Comparison of ENCODE assay signal across 12 mouse cellular contexts in genomic region chr14:73599720-73600119, GRCm38 (mm10). TPM values are rescaled to one million over a fixed set of nuclear protein-coding genes. Genes with fewer than 3 reads are reported as not detected.
DNase-seq lines count a peak whose midpoint lies in the region; ATAC-seq and TF ChIP-seq lines count a peak whose summit lies in the region.
"Had no signal": no experiment of that assay in that cellular context is flagged by ENCODE, and none has a peak within 500 bp of the region (broad histone marks: within the 10 kb centered on the region; RNA-seq: fewer than 3 reads in every experiment).

No protein-coding gene starts in this region.

- peaks cover 72% of the 10 kb centered on the region for H3K36me3 ChIP-seq in limb, embryonic 13.5 days
- H3K36me3 ChIP-seq in limb, embryonic 10.5 days, result peaks cover 67% of the 10 kb centered on the region
- peaks cover 31% of the 10 kb centered on the region for H3K36me3 ChIP-seq in limb, embryonic 15.5 days
- peaks cover 63% of the 10 kb centered on the region for H3K36me3 ChIP-seq in hindbrain, embryonic 14.5 days (replicated peaks; ENCODE audit: control insufficient read depth, insufficient read depth)

- no peak overlapping the region for H3K4me3 ChIP-seq in limb, embryonic 13.5 days
- no peak overlapping the region for H3K4me3 ChIP-seq in limb, embryonic 10.5 days
- no peak overlapping the region for H3K4me3 ChIP-seq in limb, embryonic 15.5 days
- H3K4me3 ChIP-seq in hindbrain, embryonic 14.5 days (replicated peaks; ENCODE audit: low read length), result no peak overlapping the region
- H3K4me3 ChIP-seq in lung, adult 2 months (replicated peaks; ENCODE audit: extremely low read depth, low read depth, low read length), result no peak overlapping the region

- no peak for TF ChIP-seq CTCF in lung, adult 2 months (IDR thresholded peaks at IDR 0.05; ENCODE audit: insufficient read depth, low read length)

- H3K9me3 ChIP-seq in limb, embryonic 13.5 days, result peaks cover 6% of the 10 kb centered on the region; the same call in 1 of the 2 replicates
- no peaks in the 10 kb centered on the region for H3K9me3 ChIP-seq in limb, embryonic 10.5 days (replicated peaks)
- H3K9me3 ChIP-seq in limb, embryonic 15.5 days, result no peaks in the 10 kb centered on the region
- H3K9me3 ChIP-seq in hindbrain, embryonic 14.5 days (ENCODE audit: control insufficient read depth, low read length), result peaks cover 8% of the 10 kb centered on the region; the same call in 1 of the 2 replicates

- H3K27ac ChIP-seq in limb, embryonic 13.5 days, result no peak overlapping the region
- no peak overlapping the region for H3K27ac ChIP-seq in limb, embryonic 10.5 days
- 0 out of 2 replicates have a peak overlapping the region, but pooled peaks have one; percentile 38 for H3K27ac ChIP-seq in limb, embryonic 15.5 days
- H3K27ac ChIP-seq in hindbrain, embryonic 14.5 days, result no peak overlapping the region

- H3K4me2 ChIP-seq in limb, embryonic 13.5 days (replicated peaks), result no peak overlapping the region
- H3K4me2 ChIP-seq in limb, embryonic 15.5 days, result no peak overlapping the region
- no peak overlapping the region for H3K4me2 ChIP-seq in hindbrain, embryonic 14.5 days (replicated peaks)

- no peak overlapping the region for H3K9ac ChIP-seq in limb, embryonic 13.5 days
- H3K9ac ChIP-seq in limb, embryonic 15.5 days, result no peak overlapping the region
- no peak overlapping the region for H3K9ac ChIP-seq in hindbrain, embryonic 14.5 days

- DNase-seq in limb, embryonic 10.5 days (ENCODE audit: low spot score), result no peak
- peak; percentile 7 to 23 for DNase-seq in heart, adult 9 months (ENCODE audit: low spot score in 2 of 2)
- peak; percentile 91 for DNase-seq in skeletal muscle tissue, adult 2 months (ENCODE audit: low read depth, low spot score)
- no peak for DNase-seq in hindbrain, embryonic 14.5 days (ENCODE audit: low spot score)
- DNase-seq in ovary, postnatal 36 days (ENCODE audit: low spot score), result no peak
- no peak for DNase-seq in lung, adult 2 months
- DNase-seq: kidney, postnatal 25 days; right cerebral cortex, postnatal 25 days had no signal

- whole genome bisulfite sequencing in limb, embryonic 13.5 days, result 81% methylated on average over 8 of the region's 8 CpGs
- WGBS in limb, embryonic 10.5 days, result 93% methylated on average over 8 of the region's 8 CpGs
- WGBS in limb, embryonic 15.5 days, result 82% methylated on average over 8 of the region's 8 CpGs
- WGBS in hindbrain, embryonic 14.5 days, result 94% methylated on average over 8 of the region's 8 CpGs
- 69% methylated on average over 8 of the region's 8 CpGs for WGBS in lung, adult 2 months

- no peak for TF ChIP-seq POLR2A in lung, adult 2 months (IDR thresholded peaks at IDR 0.05; ENCODE audit: borderline replicate concordance, extremely low read depth, low read depth, low read length)

- no peaks in the 10 kb centered on the region for H3K27me3 ChIP-seq in limb, embryonic 13.5 days
- no peaks in the 10 kb centered on the region for H3K27me3 ChIP-seq in limb, embryonic 10.5 days (ENCODE audit: low read depth, poor library complexity, severe bottlenecking)
- no peaks in the 10 kb centered on the region for H3K27me3 ChIP-seq in limb, embryonic 15.5 days
- no peaks in the 10 kb centered on the region for H3K27me3 ChIP-seq in hindbrain, embryonic 14.5 days (ENCODE audit: control insufficient read depth, insufficient read depth, low read length)

- peak; percentile 67 for ATAC-seq in limb, embryonic 13.5 days (ENCODE audit: low FRiP score, low read depth)
- peak; percentile 63; the same call in 1 of the 2 replicates for ATAC-seq in limb, embryonic 15.5 days (ENCODE audit: insufficient number of reproducible peaks, low FRiP score, low TSS enrichment, low read depth)
- no peak for ATAC-seq in hindbrain, embryonic 14.5 days (ENCODE audit: low FRiP score)
- ATAC-seq: inflammation-experienced regulatory T-cells, adult 6 months; midbrain, embryonic 16.5 days had no signal

- H3K4me1 ChIP-seq in limb, embryonic 13.5 days, result no peaks in the 10 kb centered on the region
- H3K4me1 ChIP-seq in limb, embryonic 10.5 days, result no peaks in the 10 kb centered on the region
- H3K4me1 ChIP-seq in limb, embryonic 15.5 days, result no peaks in the 10 kb centered on the region
- no peaks in the 10 kb centered on the region for H3K4me1 ChIP-seq in hindbrain, embryonic 14.5 days (replicated peaks; ENCODE audit: control insufficient read depth, insufficient read depth, low read length)
- H3K4me1 ChIP-seq in lung, adult 2 months (ENCODE audit: control insufficient read depth, insufficient read depth, low read length), result no peaks in the 10 kb centered on the region

RNA-seq across cellular contexts. Expression of gene Nudt15, which starts 51.7 kb away (rescaled TPM):
- polyA plus RNA-seq in limb, embryonic 13.5 days (2015; fragmentation: Nextera tagmentation; extraction: Ambion mirVana), result 6.2 and 6.8 TPM in 2 replicates
- polyA plus RNA-seq in limb, embryonic 10.5 days (2016; fragmentation: Nextera tagmentation; extraction: Ambion mirVana), result 6.6 and 7.6 TPM in 2 replicates
- 4.7 and 4.9 TPM in 2 replicates for polyA plus RNA-seq in limb, embryonic 15.5 days (2015; fragmentation: Nextera tagmentation; extraction: Ambion mirVana)
- 10.3 and 11.2 TPM in 2 replicates for polyA plus RNA-seq in hindbrain, embryonic 14.5 days (2014; fragmentation: Nextera tagmentation; extraction: Ambion mirVana)
- polyA plus RNA-seq in lung, adult 2 months (2012; rRNA removed), result 0.80 and 1.3 TPM in 2 replicates

Comparison
In these comparisons a context has a peak if more than half of its experiments do, and no peak if none do; other contexts are left out.
1. DNase-seq: peak in heart, adult 9 months (2 of 2) and skeletal muscle tissue, adult 2 months (single experiment); none in limb, embryonic 10.5 days (single experiment), hindbrain, embryonic 14.5 days (single experiment), ovary, postnatal 36 days (single experiment) and lung, adult 2 months (single experiment).